Mouse (Mus musculus) bone marrow, adult 2 months (tissue): ENCODE data around the gene Speg. TPM values are rescaled to one million over a fixed set of nuclear protein-coding genes. Genes with fewer than 3 reads are reported as not detected.

Experiments
- H3K27ac ChIP-seq: fragments of 200-500 bp; 2 replicates; pipeline ENCODE4 v1.5.1; 2012; ENCODE audit warnings: low read depth, mild to moderate bottlenecking, control low read depth, inconsistent platforms, low read length; ENCODE audit not compliant: control insufficient read depth, poor library complexity, insufficient read depth
- H3K4me1 ChIP-seq: fragments of 200-500 bp; 2 replicates; pipeline ENCODE4 v1.6.1; 2011; ENCODE audit warnings: low read length; ENCODE audit not compliant: control insufficient read depth, insufficient read depth
- H3K4me3 ChIP-seq: fragments of 200-500 bp; replicated peaks from 2 replicates; pipeline ENCODE3; 2011; ENCODE audit warnings: mild to moderate bottlenecking, low read depth, low read length, control low read depth; ENCODE audit not compliant: control insufficient read depth
- CTCF ChIP-seq: fragments of 200-500 bp; IDR thresholded peaks from 2 replicates; pipeline ENCODE4 v1.5.1; 2011; ENCODE audit warnings: low read length, control low read depth; ENCODE audit not compliant: control insufficient read depth, insufficient read depth
- POLR2A ChIP-seq: fragments of 200-500 bp; IDR thresholded peaks from 2 replicates; pipeline ENCODE4 v1.6.1; 2011; ENCODE audit warnings: low read depth, mild to moderate bottlenecking, control low read depth, low read length, borderline replicate concordance; ENCODE audit not compliant: control insufficient read depth
- WGBS: fragments of 180-500 bp; shearing (Covaris S2); methylation state at CpG from one replicate; pipeline ENCODE4 v1.1.7; 2018; 5-methylcytosine and 5-hydroxymethylcytosine counted together
- polyA plus RNA-seq: library from polyadenylated mRNA; stranded (reverse); fragments of >200 nt; gene quantifications from 2 replicates; pipeline ENCODE4 v1.2.4, GENCODE M21; 2011; ENCODE audit warnings: low replicate concordance; ENCODE audit not compliant: missing spikeins, insufficient read depth, insufficient read length

Speg gene
- polyA plus RNA-seq, 1 experiment = 18.1 TPM

DNA sequence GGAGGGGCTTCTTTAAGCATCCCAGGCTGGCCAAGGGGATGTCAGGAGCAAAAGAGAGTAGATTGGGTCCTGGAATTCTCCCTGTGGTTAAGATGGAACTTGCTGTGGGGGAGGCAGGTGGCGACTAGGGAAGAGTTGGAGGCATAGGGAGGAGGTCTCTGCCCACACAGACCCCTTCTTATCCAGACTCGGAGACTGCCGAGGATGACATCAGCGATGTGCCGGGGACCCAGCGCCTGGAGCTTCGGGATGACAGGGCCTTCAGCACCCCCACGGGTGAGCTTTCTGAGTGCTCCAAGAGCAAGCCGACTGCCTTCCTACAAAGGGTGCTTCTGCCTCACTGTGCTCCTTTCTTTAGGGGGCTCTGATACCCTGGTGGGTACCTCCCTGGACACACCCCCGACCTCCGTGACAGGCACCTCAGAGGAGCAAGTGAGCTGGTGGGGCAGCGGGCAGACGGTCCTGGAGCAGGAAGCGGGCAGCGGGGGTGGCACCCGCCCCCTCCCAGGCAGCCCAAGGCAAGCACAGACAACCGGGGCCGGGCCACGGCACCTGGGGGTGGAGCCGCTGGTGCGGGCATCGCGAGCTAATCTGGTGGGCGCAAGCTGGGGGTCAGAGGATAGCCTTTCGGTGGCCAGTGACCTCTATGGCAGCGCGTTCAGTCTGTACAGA is 9.5 kb downstream of the Speg start:
- 80% methylated on average over 27 of the region's 27 CpGs for WGBS
- Histone ChIP-seq H3K4me1 (no peaks in the 10 kb centered on the region), H3K27ac (no peak overlapping the region), H3K4me3 (no peak overlapping the region)
- TF ChIP-seq POLR2A (no peak), CTCF (no peak)

DNA sequence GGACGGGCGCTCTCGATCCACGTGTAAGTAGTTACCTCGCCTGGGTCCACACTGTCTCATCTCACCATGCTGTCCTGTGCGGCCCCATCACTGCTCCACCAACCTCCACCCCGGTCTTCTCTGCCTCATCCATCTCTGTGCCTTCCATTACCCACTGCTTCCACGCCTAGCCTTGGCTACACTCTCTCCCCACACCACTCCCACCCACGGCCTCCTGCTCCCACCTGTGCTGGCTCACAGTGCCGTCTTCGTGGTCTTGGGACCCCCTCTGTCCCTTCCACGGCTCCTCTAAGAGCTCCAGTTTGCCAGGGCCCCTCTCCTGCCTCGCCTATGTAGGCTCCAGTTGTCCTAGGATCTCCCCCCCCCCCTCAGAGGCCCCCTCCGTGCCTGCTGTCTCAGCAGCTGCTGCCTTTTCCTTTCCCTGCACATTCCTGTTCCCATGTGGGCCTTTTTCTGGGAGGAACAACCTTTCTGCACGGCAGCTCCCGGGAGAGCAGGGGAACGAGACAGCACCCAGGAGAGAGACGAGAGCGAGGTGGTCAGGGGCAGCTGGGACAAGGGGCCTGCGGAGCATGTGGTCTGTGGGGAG is 10.1 kb downstream of the Speg start:
- no peak for TF ChIP-seq CTCF
- TF ChIP-seq POLR2A = no peak
- H3K4me3 ChIP-seq = no peak overlapping the region
- H3K27ac ChIP-seq = no peak overlapping the region
- no peaks in the 10 kb centered on the region for H3K4me1 ChIP-seq
- 71% methylated on average over 20 of the region's 20 CpGs for WGBS

DNA sequence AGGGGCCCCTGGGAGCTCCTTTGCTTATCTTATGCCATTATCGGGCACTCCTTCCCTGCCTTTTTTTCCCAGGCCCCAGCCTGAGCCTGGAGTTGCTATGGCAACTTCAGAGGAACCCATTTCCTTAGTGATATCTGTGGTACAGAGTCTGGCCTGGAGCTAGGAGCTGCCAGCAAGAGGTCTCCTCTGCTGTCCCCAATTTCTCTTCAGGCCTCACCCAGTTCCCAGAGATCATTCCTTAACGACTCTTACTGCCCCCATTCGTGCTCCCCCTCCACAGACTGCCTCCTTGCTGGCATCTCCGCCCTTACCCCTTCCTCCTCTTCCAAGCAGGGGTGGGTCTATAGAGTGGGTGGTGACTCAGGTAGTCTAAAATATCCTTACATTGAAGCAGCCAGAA is 11.1 kb downstream of the Speg start:
- H3K27ac ChIP-seq = no peak overlapping the region
- WGBS = 38% methylated on average over 4 of the region's 4 CpGs
- TF ChIP-seq CTCF (no peak), POLR2A (no peak)
- no peaks in the 10 kb centered on the region for H3K4me1 ChIP-seq
- H3K4me3 ChIP-seq = no peak overlapping the region

DNA sequence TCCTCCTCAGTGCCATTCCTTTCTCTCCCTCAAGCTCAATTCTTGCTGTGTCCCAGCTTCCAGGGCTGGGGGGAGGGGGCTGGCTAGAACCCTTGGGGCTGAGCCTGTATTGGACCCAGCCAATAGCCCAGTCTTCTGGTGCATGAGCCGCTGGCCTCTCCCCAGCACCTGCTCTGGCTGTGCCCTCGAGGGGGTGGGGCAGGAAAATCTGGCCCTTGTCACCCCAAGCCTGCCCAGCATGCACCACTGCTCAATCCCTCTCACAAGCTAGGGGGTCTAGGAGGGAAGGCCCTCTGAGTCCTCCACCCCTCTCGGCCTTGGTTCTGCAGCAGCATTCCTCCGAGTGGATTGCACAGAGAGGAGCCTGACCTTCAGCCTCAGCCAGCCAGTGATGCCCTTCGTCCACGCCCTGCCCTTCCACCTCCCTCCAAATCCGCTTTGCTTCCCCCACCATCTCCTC is 12.4 kb downstream of the Speg start:
- Histone ChIP-seq H3K27ac (no peak overlapping the region), H3K4me3 (no peak overlapping the region), H3K4me1 (no peaks in the 10 kb centered on the region)
- WGBS = 28% methylated on average over 7 of the region's 7 CpGs
- no peak for TF ChIP-seq POLR2A
- TF ChIP-seq CTCF = no peak

DNA sequence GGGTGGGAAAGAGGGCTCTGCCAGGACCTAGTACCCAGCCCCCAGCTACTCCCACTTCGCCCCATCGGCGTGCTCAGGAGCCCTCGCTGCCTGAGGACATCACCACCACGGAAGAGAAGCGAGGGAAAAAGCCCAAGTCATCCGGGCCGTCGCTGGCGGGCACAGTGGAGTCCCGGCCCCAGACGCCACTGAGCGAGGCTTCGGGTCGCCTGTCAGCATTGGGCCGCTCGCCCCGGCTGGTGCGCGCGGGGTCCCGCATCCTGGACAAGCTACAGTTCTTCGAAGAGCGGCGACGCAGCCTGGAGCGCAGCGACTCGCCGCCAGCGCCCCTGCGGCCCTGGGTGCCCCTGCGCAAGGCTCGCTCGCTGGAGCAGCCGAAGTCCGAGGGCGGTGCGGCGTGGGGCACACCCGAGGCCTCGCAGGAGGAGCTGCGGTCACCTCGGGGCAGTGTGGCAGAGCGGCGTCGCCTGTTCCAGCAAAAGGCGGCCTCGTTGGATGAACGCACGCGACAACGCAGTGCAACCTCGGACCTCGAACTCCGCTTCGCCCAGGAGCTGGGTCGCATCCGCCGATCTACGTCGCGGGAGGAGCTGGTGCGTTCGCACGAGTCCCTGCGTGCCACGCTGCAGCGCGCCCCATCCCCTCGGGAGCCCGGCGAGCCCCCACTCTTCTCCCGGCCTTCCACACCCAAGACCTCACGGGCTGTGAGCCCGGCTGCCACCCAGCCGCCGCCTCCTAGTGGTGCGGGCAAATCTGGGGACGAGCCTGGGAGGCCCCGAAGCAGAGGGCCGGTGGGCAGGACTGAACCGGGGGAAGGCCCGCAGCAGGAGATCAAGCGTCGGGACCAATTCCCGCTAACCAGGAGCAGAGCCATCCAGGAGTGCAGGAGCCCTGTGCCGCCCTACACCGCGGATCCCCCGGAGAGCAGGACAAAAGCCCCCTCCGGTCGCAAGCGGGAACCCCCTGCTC is 13.1 kb downstream of the Speg start:
- Histone ChIP-seq H3K4me1 (no peaks in the 10 kb centered on the region), H3K4me3 (no peak overlapping the region), H3K27ac (no peak overlapping the region)
- 6% methylated on average over 94 of the region's 94 CpGs for WGBS
- no peak for TF ChIP-seq CTCF
- no peak for TF ChIP-seq POLR2A

DNA sequence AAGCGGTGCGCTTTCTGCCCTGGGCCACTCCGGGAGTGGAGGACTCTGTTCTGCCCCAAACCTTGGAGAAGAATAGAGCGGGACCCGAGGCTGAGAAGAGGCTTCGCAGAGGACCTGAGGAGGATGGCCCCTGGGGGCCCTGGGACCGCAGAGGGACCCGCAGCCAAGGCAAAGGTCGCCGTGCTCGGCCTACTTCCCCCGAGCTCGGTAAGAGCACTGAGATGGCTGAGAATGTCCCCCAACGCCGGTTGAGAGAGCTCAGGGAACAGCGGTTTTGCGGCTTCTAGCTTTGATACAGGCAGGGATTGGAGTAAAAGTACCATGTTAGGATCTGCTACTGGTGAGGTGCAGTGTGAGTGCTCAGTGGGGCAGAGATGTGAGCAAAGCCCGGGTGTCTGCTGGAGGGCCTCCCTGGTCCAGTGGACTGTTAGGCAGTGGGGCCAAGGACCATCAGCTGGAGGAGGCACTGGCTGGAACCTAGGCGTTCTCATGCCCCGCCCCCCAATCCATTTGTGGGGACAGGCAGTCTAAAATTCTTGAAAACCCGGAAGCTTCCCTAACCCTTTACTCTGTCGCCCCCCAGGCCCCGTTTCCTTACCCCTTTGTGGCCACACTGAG is 13.9 kb downstream of the Speg start:
- H3K27ac ChIP-seq = no peak overlapping the region
- H3K4me1 ChIP-seq = no peaks in the 10 kb centered on the region
- 19% methylated on average over 23 of the region's 23 CpGs for WGBS
- TF ChIP-seq CTCF (no peak), POLR2A (no peak)
- no peak overlapping the region for H3K4me3 ChIP-seq

DNA sequence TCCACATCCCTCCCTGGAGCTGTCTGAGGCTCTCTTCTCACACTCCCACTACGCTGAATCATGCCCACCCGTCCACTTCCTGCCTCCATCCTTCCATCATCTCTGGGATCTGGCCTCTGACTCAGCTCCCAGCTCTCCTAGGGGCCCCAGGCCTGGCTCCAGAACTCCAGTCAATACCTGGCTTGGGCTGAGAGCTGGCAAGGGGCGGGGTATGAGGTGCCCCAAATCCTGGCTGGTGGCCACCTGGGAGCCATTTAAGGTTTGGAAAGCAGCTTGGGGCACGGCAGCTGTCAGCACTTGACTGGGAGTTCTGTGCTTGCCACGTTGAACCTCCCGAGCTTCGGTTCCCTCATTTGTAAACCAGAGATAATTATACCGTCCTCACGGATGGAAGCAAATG is 18.0 kb downstream of the Speg start:
- 71% methylated on average over 9 of the region's 9 CpGs for WGBS
- H3K27ac ChIP-seq = no peak overlapping the region

DNA sequence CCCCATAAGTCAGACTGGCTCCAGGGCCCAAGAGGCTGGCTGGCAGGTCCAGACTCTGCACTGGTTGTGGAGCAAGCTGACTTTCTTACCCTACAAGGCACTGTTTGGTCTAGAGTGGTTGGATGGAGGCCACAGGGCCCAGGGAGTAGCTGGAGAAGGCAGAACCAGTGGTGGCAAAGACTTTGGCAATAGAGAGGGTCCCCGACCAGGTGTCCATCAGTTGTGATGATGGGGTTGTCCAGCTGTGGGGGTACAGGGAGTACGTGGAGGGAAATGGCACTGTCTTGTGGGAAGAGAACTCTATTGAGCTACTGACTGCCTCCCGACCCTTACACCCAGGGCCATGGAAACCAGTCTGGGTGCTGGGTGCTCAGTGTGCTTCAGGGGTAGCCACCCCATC is 18.7 kb downstream of the Speg start:
- H3K27ac ChIP-seq = no peak overlapping the region
- 77% methylated on average over 3 of the region's 3 CpGs for WGBS
- H3K4me3 ChIP-seq = no peak overlapping the region
- TF ChIP-seq CTCF = no peak
- TF ChIP-seq POLR2A = no peak
- H3K4me1 ChIP-seq = no peaks in the 10 kb centered on the region

More for the DNA sequence above, 18.0 kb downstream of the Speg start:
- no peaks in the 10 kb centered on the region for H3K4me1 ChIP-seq
- no peak overlapping the region for H3K4me3 ChIP-seq
- TF ChIP-seq POLR2A (no peak), CTCF (no peak)
